Mouse (Mus musculus) liver, embryonic 18 days (tissue): Measurements from ENCODE around the gene Serpine2. TPM values are rescaled to one million over a fixed set of nuclear protein-coding genes. Genes with fewer than 3 reads are reported as not detected.

Experiments
- polyA plus RNA-seq: library from polyadenylated mRNA; depleted of rRNA; stranded (reverse); fragments of >200 nt; gene quantifications from 2 replicates; pipeline ENCODE4 v1.2.3, GENCODE M21; 2012; rRNA removed

Serpine2 gene
- 3.7 and 3.8 TPM in 2 replicates for polyA plus RNA-seq

DNA sequence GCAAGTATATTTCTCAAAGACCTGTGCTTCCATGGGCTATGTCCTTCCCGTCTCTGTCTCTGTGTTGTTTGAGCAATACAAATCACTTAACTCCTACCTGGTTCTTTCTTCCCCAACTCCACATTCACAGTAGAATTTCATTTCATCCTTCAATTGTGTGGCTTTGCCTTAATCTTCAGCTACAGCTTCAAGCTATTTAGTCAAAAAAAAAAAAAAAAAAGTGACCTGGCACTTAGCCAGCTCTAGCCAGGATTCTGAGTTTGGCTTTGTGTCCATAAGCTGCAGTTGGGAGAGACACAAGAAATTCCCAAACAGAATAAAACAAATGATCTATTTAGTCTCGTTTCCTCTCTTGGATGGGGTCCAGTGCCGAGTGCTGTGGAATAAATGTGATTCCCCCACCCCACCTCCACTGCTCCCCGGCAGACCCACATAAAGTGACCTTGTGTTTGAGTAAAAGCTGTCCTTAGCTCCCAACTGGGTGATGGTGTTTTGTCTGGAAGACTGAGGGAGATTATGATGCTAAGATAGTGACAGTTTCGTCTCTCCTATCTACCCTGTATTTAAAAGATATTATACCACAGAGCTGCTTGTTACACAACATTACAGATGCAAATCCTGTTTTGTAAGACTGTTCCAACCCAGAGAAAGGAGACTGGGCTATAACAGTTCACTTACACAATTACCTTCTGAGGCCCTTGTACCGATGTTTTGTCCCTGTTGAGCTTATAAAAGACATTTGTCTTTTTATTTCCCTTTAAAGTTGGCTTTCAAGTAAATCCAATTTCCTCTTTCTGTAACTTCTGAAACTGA lies at the start of gene Serpine2:
Gene Serpine2, minus strand, starts transcription at position 51 of the 813 bp plus-strand sequence.

DNA sequence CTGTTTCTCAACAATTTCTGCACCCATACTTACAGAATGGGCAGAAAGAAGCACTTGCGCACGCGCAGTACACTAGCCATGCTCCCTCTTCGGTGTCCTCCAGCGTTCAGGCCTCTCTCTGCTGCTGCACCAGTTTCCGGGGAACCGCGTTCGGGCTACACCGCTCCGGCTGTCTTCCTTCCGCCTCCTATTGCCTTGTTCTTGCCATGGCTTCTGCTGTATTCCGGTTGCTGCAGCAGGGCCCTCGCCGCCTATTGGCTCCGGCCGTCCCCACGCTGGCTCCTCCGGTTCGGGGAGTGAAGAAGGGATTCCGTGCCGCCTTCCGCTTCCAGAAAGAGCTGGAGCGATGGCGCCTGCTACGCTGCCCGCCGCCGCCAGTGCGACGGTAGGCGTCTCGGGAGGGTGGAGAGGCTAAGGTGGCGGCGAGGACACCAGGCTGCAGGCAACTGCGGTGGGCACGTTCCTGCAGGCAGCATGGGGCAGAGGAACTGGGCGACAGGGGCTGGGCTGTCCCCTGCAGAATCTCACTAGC lies 85.0 kb downstream of the Serpine2 start, which contains the start of the genes Mrpl44 and Wdfy1:
Gene Mrpl44, plus strand, starts transcription at position 92 of the 532 bp plus-strand sequence.
Gene Wdfy1, minus strand, starts transcription at position 217 of the 532 bp plus-strand sequence.

Other genes starting within 250 kb of the Serpine2 start
- gene Ap1s3, start 189.2 kb downstream of the Serpine2 start, polyA plus RNA-seq: 1.8 and 2.7 TPM in 2 replicates
- gene Mrpl44, start 85.2 kb downstream of the Serpine2 start, polyA plus RNA-seq: 10.4 and 10.9 TPM in 2 replicates
- gene Wdfy1, start 85.0 kb downstream of the Serpine2 start, polyA plus RNA-seq: 7.4 and 7.6 TPM in 2 replicates